Mouse (Mus musculus): ENCODE data around the gene Paqr6. TPM values are rescaled to one million over a fixed set of nuclear protein-coding genes. Genes with fewer than 3 reads are reported as not detected.
"Not testable (repeated sequence)": the region's sequence is repeated elsewhere in the genome, so short reads cannot be mapped to it uniquely, and the experiment has no call there.

Paqr6 gene
- polyA plus RNA-seq, 1 experiment from 2014 or later: 2.8 TPM

DNA sequence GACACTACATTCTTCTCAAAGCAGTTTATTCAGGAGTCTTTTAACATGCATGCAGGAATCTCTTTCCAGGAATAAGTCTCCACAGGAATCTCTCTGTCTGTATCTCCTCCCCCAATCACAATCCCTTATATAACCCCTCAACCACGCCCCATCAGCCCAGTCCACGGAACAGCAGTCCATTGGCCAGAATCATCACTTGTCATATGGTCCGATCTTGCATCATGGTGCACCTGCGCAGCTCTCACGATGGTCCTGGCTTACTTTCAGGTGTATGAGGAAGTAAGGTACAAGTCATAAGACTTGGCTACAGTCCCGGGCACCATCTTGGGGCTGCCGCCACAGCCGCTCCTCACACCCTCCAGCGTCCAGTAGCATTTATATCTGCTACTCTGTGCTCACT, 8.3 kb downstream of the Paqr6 start, which contains the start of gene Bglap3:
Gene Bglap3, minus strand, starts transcription at position 101 of the 400 bp plus-strand sequence.
- not testable (repeated sequence) for H3K4me3 ChIP-seq; ATAC-seq (ENCODE audit: low FRiP score); H3K4me1 ChIP-seq; H3K4me2 ChIP-seq (replicated peaks); H3K9ac ChIP-seq; H3K27ac ChIP-seq; H3K27me3 ChIP-seq; H3K36me3 ChIP-seq; H3K9me3 ChIP-seq (replicated peaks)
- WGBS: 90% methylated on average over 9 of the region's 9 CpGs

DNA sequence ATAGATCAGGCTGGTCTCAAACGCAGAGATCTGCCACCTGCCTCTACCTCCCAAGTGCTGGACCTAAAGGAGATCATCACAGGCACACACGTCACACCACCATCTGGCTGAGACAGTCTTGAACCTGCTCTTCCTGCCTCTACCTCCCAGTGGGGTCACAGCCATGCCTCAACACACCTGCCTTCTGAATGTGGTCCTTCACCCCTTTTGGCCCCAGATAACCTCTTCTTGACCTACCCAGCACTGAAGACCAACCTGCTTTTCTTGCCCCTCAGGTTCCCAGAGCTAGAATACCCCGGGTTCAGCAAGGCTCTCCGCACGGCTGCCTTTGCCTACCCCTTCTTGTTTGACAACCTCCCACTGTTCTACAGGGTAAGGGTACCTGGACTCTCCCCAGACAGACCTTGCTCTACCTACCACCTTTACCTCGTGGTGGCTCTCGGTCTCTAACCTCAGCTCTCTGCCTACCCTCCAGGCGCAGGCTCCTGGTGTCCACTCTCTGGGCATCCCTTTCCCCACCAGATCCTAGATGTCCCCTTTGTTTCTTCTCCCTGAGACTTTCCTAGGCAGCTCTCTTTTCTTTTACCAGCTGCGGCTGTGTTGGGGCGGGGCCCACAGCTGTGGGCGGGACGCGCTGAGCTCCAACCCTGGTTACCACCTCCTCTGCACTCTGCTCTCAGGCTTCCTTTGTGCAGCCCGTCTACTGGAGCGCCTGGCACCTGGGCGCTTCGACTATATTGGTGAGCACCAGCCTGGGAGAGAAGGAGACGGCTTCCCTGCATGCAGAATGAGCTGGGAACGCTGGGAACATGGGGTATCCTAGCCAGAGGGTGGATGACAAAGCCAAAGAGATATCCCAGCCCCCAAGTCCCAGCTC, 11.6 kb downstream of the Paqr6 start:
- H3K4me3 ChIP-seq; H3K27me3 ChIP-seq; H3K9me3 ChIP-seq (replicated peaks); H3K4me1 ChIP-seq; H3K36me3 ChIP-seq: not testable (repeated sequence)
- Histone ChIP-seq H3K4me2 (replicated peaks) (peak overlapping the region; percentile 37), H3K27ac (peak overlapping the region; percentile 66), H3K9ac (peak overlapping the region; percentile 27; the same call in 1 of the 2 replicates)
- WGBS: 10% methylated on average over 18 of the region's 19 CpGs
- peak; percentile 89 for ATAC-seq (ENCODE audit: low FRiP score)

DNA sequence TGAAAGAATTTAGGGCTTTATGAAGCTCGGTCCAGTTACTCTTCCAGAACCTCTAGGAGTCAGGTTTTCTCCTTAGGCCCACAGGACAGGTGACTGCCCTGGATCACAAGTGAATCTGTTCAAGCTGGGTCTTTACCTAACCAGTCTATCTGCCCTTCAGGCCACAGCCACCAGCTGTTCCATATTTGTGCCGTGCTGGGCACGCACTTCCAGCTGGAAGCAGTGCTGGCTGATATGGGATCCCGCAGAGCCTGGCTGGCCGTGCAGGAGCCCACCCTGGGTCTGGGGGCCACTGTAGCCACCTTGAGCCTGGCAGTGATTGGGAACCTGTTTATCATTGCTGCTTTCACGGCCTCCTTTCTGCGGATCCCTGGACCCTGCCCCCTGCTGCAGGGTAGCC, 12.3 kb downstream of the Paqr6 start:
- not testable (repeated sequence) for H3K4me1 ChIP-seq; H3K4me3 ChIP-seq; H3K27me3 ChIP-seq; H3K9ac ChIP-seq; H3K9me3 ChIP-seq (replicated peaks); H3K36me3 ChIP-seq
- Histone ChIP-seq H3K27ac (peak overlapping the region; percentile 66), H3K4me2 (replicated peaks) (peak overlapping the region; percentile 37; the same call in 1 of the 2 replicates)
- peak; percentile 51 for ATAC-seq (ENCODE audit: low FRiP score)
- WGBS: 24% methylated on average over 5 of the region's 7 CpGs

DNA sequence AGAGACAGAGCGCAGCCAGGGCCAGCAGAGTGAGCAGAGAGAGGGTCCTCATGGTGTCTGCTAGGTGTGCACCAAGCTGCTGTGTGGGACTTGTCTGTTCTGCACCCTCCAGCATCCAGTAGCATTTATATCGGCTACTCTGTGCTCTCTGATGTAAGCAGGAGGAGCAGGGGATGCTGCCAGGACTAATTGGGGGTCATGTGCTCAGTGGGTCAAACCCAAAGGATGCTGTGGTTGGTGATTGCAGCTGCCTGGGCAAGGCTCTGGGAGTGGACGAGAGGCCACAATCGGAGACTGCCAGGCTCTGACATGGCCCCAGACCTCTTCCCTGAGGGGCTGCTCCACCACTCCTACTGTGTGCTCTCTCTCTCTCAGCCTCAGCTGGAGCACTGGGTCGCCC, 14.2 kb downstream of the Paqr6 start, which contains the start of gene Bglap2:
Gene Bglap2, minus strand, starts transcription at position 101 of the 400 bp plus-strand sequence.
- not testable (repeated sequence) for H3K36me3 ChIP-seq; H3K4me1 ChIP-seq; H3K4me2 ChIP-seq (replicated peaks); H3K27me3 ChIP-seq; H3K9ac ChIP-seq; H3K4me3 ChIP-seq; H3K9me3 ChIP-seq (replicated peaks); H3K27ac ChIP-seq; ATAC-seq (ENCODE audit: low FRiP score)
- WGBS: 84% methylated on average over 5 of the region's 5 CpGs

DNA sequence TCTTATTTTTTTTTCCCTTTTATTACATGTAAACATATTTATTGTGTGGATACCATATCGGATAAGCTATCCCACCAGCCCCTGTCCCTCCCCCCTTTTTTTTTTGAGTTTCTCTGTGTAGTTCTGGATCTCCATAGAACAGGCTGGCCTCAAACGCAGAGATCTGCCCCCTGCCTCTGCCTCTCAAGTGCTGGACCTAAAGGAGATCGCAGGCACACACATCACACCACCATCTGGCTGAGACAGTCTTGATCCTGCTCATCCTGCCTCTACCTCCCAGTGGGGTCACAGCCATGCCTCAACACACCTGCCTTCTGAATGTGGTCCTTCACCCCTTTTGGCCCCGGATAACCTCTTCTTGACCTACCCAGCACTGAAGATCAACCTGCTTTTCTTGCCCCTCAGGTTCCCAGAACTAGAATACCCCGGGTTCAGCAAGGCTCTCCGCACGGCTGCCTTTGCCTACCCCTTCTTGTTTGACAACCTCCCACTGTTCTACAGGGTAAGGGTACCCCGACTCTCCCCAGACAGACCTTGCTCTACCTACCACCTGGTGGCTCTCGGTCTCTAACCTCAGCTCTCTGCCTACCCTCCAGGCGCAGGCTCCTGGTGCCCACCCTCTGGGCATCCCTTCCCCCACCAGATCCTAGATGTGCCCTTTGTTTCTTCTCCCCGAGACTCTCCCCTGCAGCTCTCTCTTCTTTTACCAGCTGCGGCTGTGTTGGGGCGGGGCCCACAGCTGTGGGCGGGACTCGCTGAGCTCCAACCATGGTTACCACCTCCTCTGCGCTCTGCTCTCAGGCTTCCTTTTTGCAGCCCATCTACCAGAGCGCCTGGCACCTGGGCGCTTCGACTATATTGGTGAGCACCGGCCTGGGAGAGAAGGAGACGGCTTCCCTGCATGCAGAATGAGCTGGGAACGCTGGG, 17.3 kb downstream of the Paqr6 start:
- 6% methylated on average over 19 of the region's 22 CpGs for WGBS
- H3K36me3 ChIP-seq; H3K4me1 ChIP-seq; H3K27me3 ChIP-seq; H3K9me3 ChIP-seq (replicated peaks): not testable (repeated sequence)
- peak overlapping the region; percentile 47 for H3K4me2 ChIP-seq (replicated peaks)
- H3K27ac ChIP-seq: peak overlapping the region; percentile 79
- peak overlapping the region; percentile 45; the same call in 1 of the 2 replicates for H3K9ac ChIP-seq
- peak overlapping the region; percentile 22 for H3K4me3 ChIP-seq
- peak; percentile 92 for ATAC-seq (ENCODE audit: low FRiP score)

DNA sequence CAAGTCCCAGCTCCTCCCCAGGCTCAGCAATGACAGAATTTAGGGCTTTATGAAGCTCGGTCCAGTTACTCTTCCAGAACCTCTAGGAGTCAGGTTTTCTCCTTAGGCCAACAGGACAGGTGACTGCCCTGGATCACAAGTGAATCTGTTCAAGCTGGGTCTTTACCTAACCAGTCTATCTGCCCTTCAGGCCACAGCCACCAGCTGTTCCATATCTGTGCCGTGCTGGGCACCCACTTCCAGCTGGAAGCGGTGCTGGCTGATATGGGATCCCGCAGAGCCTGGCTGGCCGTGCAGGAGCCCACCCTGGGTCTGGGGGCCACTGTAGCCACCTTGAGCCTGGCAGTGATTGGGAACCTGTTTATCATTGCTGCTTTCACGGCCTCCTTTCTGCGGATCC, 18.0 kb downstream of the Paqr6 start:
- H3K27me3 ChIP-seq; H3K9me3 ChIP-seq (replicated peaks); H3K36me3 ChIP-seq; H3K4me1 ChIP-seq; H3K4me3 ChIP-seq; H3K27ac ChIP-seq; H3K9ac ChIP-seq: not testable (repeated sequence)
- peak overlapping the region; percentile 47; the same call in 1 of the 2 replicates for H3K4me2 ChIP-seq (replicated peaks)
- peak; percentile 55 for ATAC-seq (ENCODE audit: low FRiP score)
- 20% methylated on average over 1 of the region's 7 CpGs for WGBS

DNA sequence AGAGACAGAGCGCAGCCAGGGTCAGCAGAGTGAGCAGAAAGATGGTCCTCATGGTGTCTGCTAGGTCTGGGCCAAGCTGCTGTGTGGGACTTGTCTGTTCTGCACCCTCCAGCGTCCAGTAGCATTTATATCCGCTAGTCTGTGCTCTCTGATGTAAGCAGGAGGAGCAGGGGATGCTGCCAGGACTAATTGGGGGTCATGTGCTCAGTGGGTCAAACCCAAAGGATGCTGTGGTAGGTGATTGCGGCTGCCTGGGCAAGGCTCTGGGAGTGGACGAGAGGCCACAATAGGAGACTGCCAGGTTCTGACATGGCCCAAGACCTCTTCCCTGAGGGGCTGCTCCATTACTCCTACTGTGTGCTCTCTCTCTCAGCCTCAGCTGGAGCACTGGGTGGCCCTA, 20.0 kb downstream of the Paqr6 start, which contains the start of gene Bglap:
Gene Bglap, minus strand, starts transcription at position 101 of the 400 bp plus-strand sequence.
- Histone ChIP-seq H3K36me3 (no peaks in the 10 kb centered on the region), H3K4me1 (0 out of 2 replicates have a peak, but pooled peaks cover 4% of the 10 kb centered on the region), H3K27ac (no peak within 1 kb of the TSS), H3K9me3 (replicated peaks) (no peaks in the 10 kb centered on the region), H3K27me3 (no peaks in the 10 kb centered on the region), H3K4me2 (replicated peaks) (no peak within 1 kb of the TSS), H3K4me3 (no peak within 1 kb of the TSS), H3K9ac (no peak within 1 kb of the TSS)
- ATAC-seq (ENCODE audit: low FRiP score): no peak
- WGBS: 76% methylated on average over 5 of the region's 5 CpGs

DNA sequence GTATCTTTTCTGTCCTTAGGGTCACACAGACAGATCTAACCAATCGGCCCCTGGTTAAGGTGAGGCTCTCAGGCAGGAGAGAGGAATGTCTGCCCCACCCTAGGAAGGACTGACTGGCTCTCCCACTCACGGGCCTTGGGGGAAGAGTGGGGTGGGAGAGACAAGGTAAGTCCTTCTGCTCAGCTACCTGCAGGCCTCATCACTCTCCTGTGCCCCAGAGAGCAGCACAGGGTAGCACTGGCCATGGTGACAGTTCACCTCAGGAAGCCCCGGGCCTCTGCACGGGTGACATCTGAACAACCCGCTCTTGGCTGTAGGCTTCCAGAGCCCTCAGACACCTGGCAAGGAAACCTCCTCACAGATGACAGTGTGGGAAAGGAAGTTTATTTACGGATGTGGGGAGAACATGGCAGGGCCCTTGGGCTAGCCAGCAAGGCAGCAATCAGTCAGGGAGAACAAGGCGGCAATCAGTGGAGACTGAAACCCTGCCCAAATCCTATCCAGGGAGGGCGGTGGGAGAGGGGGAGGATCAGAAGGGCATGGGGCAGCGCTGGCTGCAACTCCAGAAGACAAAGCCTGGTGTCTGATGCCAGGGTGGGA, 29.5 kb downstream of the Paqr6 start:
- peaks cover 18% of the 10 kb centered on the region for H3K36me3 ChIP-seq
- 88% methylated on average over 9 of the region's 9 CpGs for WGBS
- no peak for ATAC-seq (ENCODE audit: low FRiP score)
- H3K4me3 ChIP-seq: no peak overlapping the region
- no peak overlapping the region for H3K4me2 ChIP-seq (replicated peaks)
- H3K4me1 ChIP-seq: no peaks in the 10 kb centered on the region
- no peak overlapping the region for H3K27ac ChIP-seq
- no peaks in the 10 kb centered on the region for H3K27me3 ChIP-seq
- H3K9me3 ChIP-seq (replicated peaks): no peaks in the 10 kb centered on the region
- H3K9ac ChIP-seq: no peak overlapping the region

DNA sequence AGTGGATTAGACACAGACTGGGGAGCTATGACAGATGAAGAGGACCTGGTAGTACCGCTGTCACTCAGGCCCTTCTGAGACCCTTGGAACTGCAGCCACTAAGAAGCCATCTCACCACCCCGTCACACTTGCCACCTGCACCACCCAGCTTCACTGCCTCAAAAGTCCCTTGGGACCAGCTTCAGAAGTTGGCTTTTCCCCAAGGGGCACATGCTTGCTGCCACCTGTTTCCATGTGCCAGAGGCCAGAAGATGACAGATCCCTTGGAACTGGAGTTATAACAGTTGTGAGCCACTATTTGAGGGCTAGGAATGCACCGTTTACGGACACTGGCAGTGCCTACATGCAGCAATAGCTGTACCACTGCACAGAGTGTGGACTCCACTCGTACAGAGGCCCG, 30.9 kb downstream of the Paqr6 start:
- Histone ChIP-seq H3K27ac (no peak overlapping the region), H3K36me3 (peaks cover 15% of the 10 kb centered on the region), H3K4me3 (no peak overlapping the region), H3K9ac (no peak overlapping the region), H3K27me3 (no peaks in the 10 kb centered on the region), H3K4me1 (no peaks in the 10 kb centered on the region), H3K9me3 (replicated peaks) (no peaks in the 10 kb centered on the region), H3K4me2 (replicated peaks) (no peak overlapping the region)
- 93% methylated on average over 6 of the region's 6 CpGs for WGBS
- ATAC-seq (ENCODE audit: low FRiP score): no peak

DNA sequence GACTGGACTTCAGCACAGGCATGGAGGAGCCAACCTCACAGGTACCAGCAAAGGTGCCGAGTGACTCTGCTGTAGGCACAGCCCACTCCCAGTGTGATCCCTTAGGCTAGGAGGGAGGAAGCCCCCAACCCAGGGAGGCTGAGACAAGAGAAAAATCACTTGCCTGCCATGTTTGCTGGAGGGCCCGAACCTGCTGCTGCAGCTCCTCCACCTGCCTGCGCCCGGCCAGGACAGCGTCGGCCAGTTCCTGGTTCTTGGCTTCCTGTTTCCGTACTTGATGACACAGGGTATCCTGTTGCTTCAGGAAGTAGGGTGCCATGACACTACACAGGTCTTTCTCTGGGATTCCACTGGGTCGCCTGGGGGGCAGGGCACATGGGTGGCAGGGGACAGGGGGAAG, 31.4 kb downstream of the Paqr6 start:
- no peaks in the 10 kb centered on the region for H3K4me1 ChIP-seq
- no peaks in the 10 kb centered on the region for H3K9me3 ChIP-seq (replicated peaks)
- H3K27ac ChIP-seq: no peak overlapping the region
- H3K27me3 ChIP-seq: no peaks in the 10 kb centered on the region
- 91% methylated on average over 8 of the region's 8 CpGs for WGBS
- H3K36me3 ChIP-seq: peaks cover 14% of the 10 kb centered on the region
- no peak overlapping the region for H3K4me2 ChIP-seq (replicated peaks)
- no peak overlapping the region for H3K4me3 ChIP-seq
- ATAC-seq (ENCODE audit: low FRiP score): no peak
- H3K9ac ChIP-seq: no peak overlapping the region

DNA sequence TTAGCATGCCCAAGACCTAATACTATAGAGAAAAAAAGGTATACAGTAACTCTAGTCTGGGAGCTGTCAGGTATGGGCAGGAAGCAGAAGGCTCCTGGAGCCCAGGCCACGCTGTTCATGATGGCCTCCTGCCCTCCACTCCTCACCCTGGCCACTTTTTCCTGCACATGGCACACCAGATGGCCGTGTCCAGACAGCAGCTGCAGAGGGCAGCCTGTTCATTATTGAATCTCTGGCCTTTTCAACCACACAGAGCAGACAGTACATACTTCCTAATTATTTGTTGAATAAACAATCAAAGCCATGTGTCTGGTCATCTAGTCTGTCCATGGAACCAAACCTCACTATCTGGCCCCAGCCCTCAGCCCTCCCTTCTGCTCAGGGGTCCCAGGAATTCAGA, 34.3 kb downstream of the Paqr6 start:
- Histone ChIP-seq H3K9ac (no peak overlapping the region), H3K27me3 (no peaks in the 10 kb centered on the region), H3K4me2 (replicated peaks) (no peak overlapping the region), H3K9me3 (replicated peaks) (no peaks in the 10 kb centered on the region), H3K4me3 (no peak overlapping the region), H3K4me1 (no peaks in the 10 kb centered on the region), H3K36me3 (peaks cover 14% of the 10 kb centered on the region), H3K27ac (no peak overlapping the region)
- 74% methylated on average over 2 of the region's 2 CpGs for WGBS
- ATAC-seq (ENCODE audit: low FRiP score): no peak
